Mouse (Mus musculus): Measurements from ENCODE around the gene Pik3r2. TPM values are rescaled to one million over a fixed set of nuclear protein-coding genes. Genes with fewer than 3 reads are reported as not detected.

The Pik3r2 gene
- total and polyA plus RNA-seq, 3 experiments, result 23.7 to 37.8 TPM; not detected in 1

DNA sequence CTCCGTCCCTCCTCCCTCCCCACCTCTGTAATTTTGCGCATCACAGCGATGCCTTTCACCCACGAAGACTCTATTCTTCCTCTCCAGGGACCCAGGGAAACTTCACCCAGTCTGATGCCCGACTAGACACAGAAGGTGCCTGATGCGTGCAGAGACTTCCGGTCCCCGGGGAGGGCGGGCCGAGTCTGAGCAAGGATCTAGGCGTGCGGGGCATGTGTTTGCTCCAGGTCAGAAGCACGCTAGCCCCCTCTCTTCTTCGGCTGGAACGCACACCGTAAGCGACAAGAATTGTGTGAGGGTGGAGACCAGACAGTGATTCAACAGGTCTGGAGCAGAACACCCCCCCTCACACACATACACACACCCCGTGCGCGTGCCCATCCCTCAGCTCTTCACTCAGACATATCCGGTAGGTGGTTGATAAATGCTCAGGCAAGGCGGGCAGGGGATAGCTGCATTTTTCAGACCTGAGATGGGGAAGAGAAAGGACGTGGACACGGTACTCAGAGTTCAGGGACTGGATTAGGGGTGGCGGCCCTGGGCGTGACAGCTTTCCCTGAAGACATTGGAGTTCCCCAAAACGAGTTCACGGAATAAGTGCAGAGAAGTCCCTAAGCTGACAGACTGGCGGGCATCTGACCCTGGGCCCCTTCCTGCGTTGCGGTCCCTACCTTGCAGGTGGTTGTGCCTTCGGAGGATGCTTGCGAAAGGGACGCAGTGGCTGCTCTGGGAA lies 10.5 kb downstream of the Pik3r2 start:
- Histone ChIP-seq H3K9ac (ENCODE audit: control insufficient read depth, low read depth, low read length, poor library complexity, severe bottlenecking) (no peak overlapping the region), H3K36me3 (ENCODE audit: control insufficient read depth in 1 of 2, insufficient read depth in 2 of 2, low read length in 2 of 2) (peaks cover 0 to 23% of the 10 kb centered on the region in 2 experiments; a peak in 2 of 4 replicates), H3K27me3 (ENCODE audit: control insufficient read depth in 1 of 2, insufficient read depth in 2 of 2, low read length in 2 of 2) (no peaks in the 10 kb centered on the region), H3K4me3 (ENCODE audit: control insufficient read depth in 1 of 2, insufficient read depth in 1 of 2, low read depth in 2 of 2, low read length in 2 of 2) (no peak overlapping the region), H3K27ac (ENCODE audit: control insufficient read depth, low read depth, low read length) (no peak overlapping the region), H3K9me3 (replicated peaks; ENCODE audit: insufficient read depth, low read length) (no peaks in the 10 kb centered on the region), H3K79me2 (ENCODE audit: control insufficient read depth, insufficient read depth, low read length, poor library complexity) (no peaks in the 10 kb centered on the region; the same call in 1 of the 2 replicates), H3K4me1 (ENCODE audit: control insufficient read depth in 1 of 2, insufficient read depth in 2 of 2, low read length in 2 of 2) (peaks cover 12 to 26% of the 10 kb centered on the region in 2 experiments)
- TF ChIP-seq BHLHE40 (IDR thresholded peaks at IDR 0.05; ENCODE audit: borderline replicate concordance, low read depth, low read length) (no peak), POLR2A (IDR thresholded peaks at IDR 0.05; ENCODE audit: control insufficient read depth in 1 of 2, insufficient read depth in 1 of 2, low read depth in 1 of 2, low read length in 2 of 2, poor library complexity in 1 of 2) (no peak), MXI1 (IDR thresholded peaks at IDR 0.05; ENCODE audit: low read depth, low read length) (no peak), USF1 (IDR thresholded peaks at IDR 0.05; ENCODE audit: low read depth, low read length) (no peak), ZMIZ1 (IDR thresholded peaks at IDR 0.05; ENCODE audit: low read depth, low read length) (no peak), USF2 (IDR thresholded peaks at IDR 0.05; ENCODE audit: borderline replicate concordance in 1 of 2, insufficient read depth in 1 of 2, low read depth in 1 of 2, low read length in 2 of 2) (no peak), SMC3 (IDR thresholded peaks at IDR 0.05; ENCODE audit: low read depth, low read length) (no peak), UBTF (IDR thresholded peaks at IDR 0.05; ENCODE audit: borderline replicate concordance, insufficient read depth, low read depth, low read length) (no peak), ZNF384 (IDR thresholded peaks at IDR 0.05; ENCODE audit: low read depth, low read length) (no peak), RAD21 (IDR thresholded peaks at IDR 0.05; ENCODE audit: low read depth, low read length) (no peak), SIN3A (IDR thresholded peaks at IDR 0.05; ENCODE audit: low read length) (no peak), NELFE (IDR thresholded peaks at IDR 0.05; ENCODE audit: low read depth, low read length) (no peak), POLR2AphosphoS2 (IDR thresholded peaks at IDR 0.05; ENCODE audit: low read length) (no peak), ZKSCAN1 (IDR thresholded peaks at IDR 0.05; ENCODE audit: low read depth, low read length) (no peak), CTCF (IDR thresholded peaks at IDR 0.05 in 2 of 3, conservative IDR thresholded peaks at IDR 0.05 in 1 of 3; ENCODE audit: control insufficient read depth in 1 of 3, insufficient read depth in 1 of 3, low read depth in 2 of 3, low read length in 3 of 3, poor library complexity in 1 of 3, severe bottlenecking in 1 of 3) (no peak), HCFC1 (IDR thresholded peaks at IDR 0.05; ENCODE audit: low read depth, low read length) (no peak), MAX (IDR thresholded peaks at IDR 0.05; ENCODE audit: low read length) (no peak), RCOR1 (IDR thresholded peaks at IDR 0.05; ENCODE audit: low read depth, low read length) (no peak), MAZ (IDR thresholded peaks at IDR 0.05; ENCODE audit: low read depth, low read length) (no peak)
- DNase-seq (ENCODE audit: low read depth, low spot score), result no peak

DNA sequence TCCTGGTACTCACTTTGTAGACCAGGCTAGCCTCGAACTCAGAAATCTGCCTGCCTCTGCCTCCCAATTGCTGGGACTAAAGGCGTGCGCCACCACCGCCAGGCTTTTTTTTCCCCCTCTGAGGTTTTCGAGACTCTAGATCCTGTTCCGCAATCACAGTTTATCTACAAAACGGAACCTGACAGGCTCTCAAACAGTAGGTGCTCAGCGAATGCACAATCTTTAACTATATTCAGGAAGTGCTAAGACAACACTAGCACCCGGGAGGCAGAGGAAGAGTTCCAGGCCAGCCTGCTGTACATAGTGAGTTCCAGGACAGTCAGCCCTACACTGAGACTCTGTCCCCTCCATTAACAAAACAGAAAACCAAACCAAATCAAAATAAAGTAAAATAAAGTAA lies 11.2 kb downstream of the Pik3r2 start:
- H3K27ac ChIP-seq (ENCODE audit: control insufficient read depth, low read depth, low read length), result no peak overlapping the region
- no peak overlapping the region for H3K9ac ChIP-seq (ENCODE audit: control insufficient read depth, low read depth, low read length, poor library complexity, severe bottlenecking)
- peaks cover 0 to 23% of the 10 kb centered on the region in 2 experiments; a peak in 2 of 4 replicates for H3K36me3 ChIP-seq (ENCODE audit: control insufficient read depth in 1 of 2, insufficient read depth in 2 of 2, low read length in 2 of 2)
- no peaks in the 10 kb centered on the region for H3K9me3 ChIP-seq (replicated peaks; ENCODE audit: insufficient read depth, low read length)
- DNase-seq (ENCODE audit: low read depth, low spot score), result peak; percentile 69
- peaks cover 3% of the 10 kb centered on the region; the same call in 1 of the 2 replicates for H3K79me2 ChIP-seq (ENCODE audit: control insufficient read depth, insufficient read depth, low read length, poor library complexity)
- no peak overlapping the region for H3K4me3 ChIP-seq (ENCODE audit: control insufficient read depth in 1 of 2, insufficient read depth in 1 of 2, low read depth in 2 of 2, low read length in 2 of 2)
- H3K4me1 ChIP-seq (ENCODE audit: control insufficient read depth in 1 of 2, insufficient read depth in 2 of 2, low read length in 2 of 2), result peaks cover 12 to 26% of the 10 kb centered on the region in 2 experiments
- H3K27me3 ChIP-seq (ENCODE audit: control insufficient read depth in 1 of 2, insufficient read depth in 2 of 2, low read length in 2 of 2), result no peaks in the 10 kb centered on the region
- TF ChIP-seq UBTF (IDR thresholded peaks at IDR 0.05; ENCODE audit: borderline replicate concordance, insufficient read depth, low read depth, low read length) (no peak), SMC3 (IDR thresholded peaks at IDR 0.05; ENCODE audit: low read depth, low read length) (no peak), ZMIZ1 (IDR thresholded peaks at IDR 0.05; ENCODE audit: low read depth, low read length) (no peak), MXI1 (IDR thresholded peaks at IDR 0.05; ENCODE audit: low read depth, low read length) (no peak), NRF1 (IDR thresholded peaks at IDR 0.05; ENCODE audit: insufficient read depth, low read depth, low read length, poor library complexity, severe bottlenecking) (no peak), CHD2 (IDR thresholded peaks at IDR 0.05; ENCODE audit: low read length) (no peak), ZNF384 (IDR thresholded peaks at IDR 0.05; ENCODE audit: low read depth, low read length) (peak; percentile 81), MAFK (IDR thresholded peaks at IDR 0.05; ENCODE audit: borderline replicate concordance, low read depth, low read length) (no peak), RAD21 (IDR thresholded peaks at IDR 0.05; ENCODE audit: low read depth, low read length) (no peak), BHLHE40 (IDR thresholded peaks at IDR 0.05; ENCODE audit: borderline replicate concordance, low read depth, low read length) (peak; percentile 30; the same call in 1 of the 2 replicates), USF1 (IDR thresholded peaks at IDR 0.05; ENCODE audit: low read depth, low read length) (no peak), ELF1 (IDR thresholded peaks at IDR 0.05; ENCODE audit: low read depth, low read length) (peak; percentile 74), E2F4 (IDR thresholded peaks at IDR 0.05; ENCODE audit: borderline replicate concordance, low read depth, low read length) (no peak), POLR2A (IDR thresholded peaks at IDR 0.05; ENCODE audit: control insufficient read depth in 1 of 2, insufficient read depth in 1 of 2, low read depth in 1 of 2, low read length in 2 of 2, poor library complexity in 1 of 2) (no peak), GABPA (IDR thresholded peaks at IDR 0.05; ENCODE audit: low read depth, low read length) (no peak), ETS1 (IDR thresholded peaks at IDR 0.05; ENCODE audit: low read depth, low read length) (peak; percentile 25; the same call in 1 of the 2 replicates), RCOR1 (IDR thresholded peaks at IDR 0.05; ENCODE audit: low read depth, low read length) (peak; percentile 99), POLR2AphosphoS5 (IDR thresholded peaks at IDR 0.05; ENCODE audit: borderline replicate concordance, low read depth, low read length) (no peak), JUND (IDR thresholded peaks at IDR 0.05; ENCODE audit: low read depth, low read length) (no peak)
